In the genomic region with DNA sequence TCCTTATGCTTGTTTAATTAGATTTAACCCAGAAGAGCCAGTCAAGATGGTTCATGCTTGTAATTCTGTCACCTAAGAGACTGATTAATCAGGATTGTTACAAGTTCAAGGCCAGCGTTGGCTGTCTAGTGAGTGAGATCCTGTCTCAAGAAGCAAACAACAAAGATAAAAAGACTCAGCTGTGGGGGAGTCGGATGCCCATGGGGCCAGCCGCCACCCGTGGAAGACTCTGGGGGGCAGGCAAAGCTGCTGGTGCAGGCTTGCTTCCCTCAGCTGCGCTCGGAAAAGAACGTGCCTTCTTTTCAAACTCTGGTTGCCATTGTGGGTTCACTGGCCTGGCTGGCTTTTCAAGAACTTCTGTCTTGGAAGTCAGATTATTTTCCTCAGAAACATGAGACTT, we compare ENCODE assay signal across 16 mouse cellular contexts.
"Had no signal": no experiment of that assay in that cellular context is flagged by ENCODE, and none has a peak within 500 bp of the region (broad histone marks: within the 10 kb centered on the region; RNA-seq: fewer than 3 reads in every experiment).

No protein-coding gene starts in this region.

- DNase-seq: heart, adult 2 months; heart, postnatal 10 days; heart, postnatal 14 days; heart, postnatal 36 days; heart, postnatal 4 days; kidney, adult 11 months; kidney, adult 18-20 months; kidney, adult 2 months; kidney, adult 8-10 months; kidney, adult 9 months; kidney, postnatal 10 days; kidney, postnatal 14 days; kidney, postnatal 25 days; kidney, postnatal 36 days; kidney, postnatal 4 days; layer of hippocampus, adult 9-11 months had no signal
